Mouse (Mus musculus): ENCODE measurements around the gene Nipal3. TPM values are rescaled to one million over a fixed set of nuclear protein-coding genes. Genes with fewer than 3 reads are reported as not detected.

The Nipal3 gene
- polyA plus RNA-seq, 1 experiment from 2014 or later, result 5.9 TPM

DNA sequence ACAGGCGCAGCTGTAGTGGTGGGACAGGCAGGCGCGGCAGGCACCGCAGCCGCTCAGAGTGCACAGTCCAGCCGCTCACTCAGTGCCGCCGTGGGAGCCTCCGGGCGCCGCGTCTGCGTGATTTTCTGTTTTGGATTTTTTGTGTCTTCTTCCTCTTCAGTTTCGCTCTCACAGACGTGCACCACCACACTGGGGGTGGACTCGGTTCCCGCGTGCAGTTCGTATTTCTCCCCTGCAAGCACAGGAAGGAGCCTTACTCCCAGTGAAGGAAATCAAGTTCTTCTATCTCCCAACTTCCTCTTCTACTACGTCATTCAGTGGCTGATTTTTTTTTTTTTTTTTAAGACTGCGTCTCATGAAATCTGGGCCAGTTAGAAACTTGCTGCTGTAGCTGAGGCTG, 78.5 kb downstream of the Nipal3 start:
- no peaks in the 10 kb centered on the region for H3K9me3 ChIP-seq (ENCODE audit: control insufficient read depth, low read length)
- peaks cover 3% of the 10 kb centered on the region; the same call in 1 of the 2 replicates for H3K36me3 ChIP-seq (ENCODE audit: control insufficient read depth, insufficient read depth)
- H3K4me2 ChIP-seq (ENCODE audit: low read length), result no peak overlapping the region
- no peak overlapping the region for H3K27ac ChIP-seq (ENCODE audit: low read length)
- H3K4me1 ChIP-seq (replicated peaks; ENCODE audit: control insufficient read depth, insufficient read depth, low read length), result no peaks in the 10 kb centered on the region
- H3K27me3 ChIP-seq (replicated peaks; ENCODE audit: control insufficient read depth, insufficient read depth, low read length), result no peaks in the 10 kb centered on the region
- no peak for ATAC-seq
- H3K9ac ChIP-seq (replicated peaks; ENCODE audit: low read depth, low read length), result no peak overlapping the region
- H3K4me3 ChIP-seq (replicated peaks; ENCODE audit: low read length), result no peak overlapping the region
- WGBS, result 95% methylated on average over 21 of the region's 21 CpGs

DNA sequence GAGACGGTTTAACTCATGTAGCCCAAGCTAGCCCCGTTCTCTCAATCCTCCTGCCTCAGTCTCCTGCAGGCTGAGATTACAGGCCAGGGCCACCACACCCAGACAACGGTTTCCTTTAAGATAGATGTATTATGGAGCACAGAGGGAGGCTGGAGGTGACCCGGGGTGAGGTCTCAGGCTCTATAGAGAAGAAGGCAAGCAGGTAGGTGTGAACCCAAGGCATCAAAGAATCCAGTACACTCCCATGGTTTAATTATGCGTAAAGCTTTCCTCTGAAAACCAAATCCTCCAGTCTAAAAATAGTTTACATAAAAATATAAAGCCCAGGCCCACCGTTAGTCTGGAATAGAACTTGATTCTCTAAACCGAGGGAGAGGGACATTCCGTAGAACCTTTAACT, 81.3 kb downstream of the Nipal3 start:
- WGBS, result 79% methylated on average over 8 of the region's 8 CpGs
- H3K27me3 ChIP-seq (replicated peaks; ENCODE audit: control insufficient read depth, insufficient read depth, low read length), result no peaks in the 10 kb centered on the region
- no peak overlapping the region for H3K4me3 ChIP-seq (replicated peaks; ENCODE audit: low read length)
- H3K9ac ChIP-seq (replicated peaks; ENCODE audit: low read depth, low read length), result no peak overlapping the region
- ATAC-seq, result no peak
- H3K27ac ChIP-seq (ENCODE audit: low read length), result no peak overlapping the region
- 0 out of 2 replicates have a peak, but pooled peaks cover 5% of the 10 kb centered on the region for H3K36me3 ChIP-seq (ENCODE audit: control insufficient read depth, insufficient read depth)
- H3K4me2 ChIP-seq (ENCODE audit: low read length), result no peak overlapping the region
- H3K9me3 ChIP-seq (ENCODE audit: control insufficient read depth, low read length), result no peaks in the 10 kb centered on the region
- no peaks in the 10 kb centered on the region for H3K4me1 ChIP-seq (replicated peaks; ENCODE audit: control insufficient read depth, insufficient read depth, low read length)

DNA sequence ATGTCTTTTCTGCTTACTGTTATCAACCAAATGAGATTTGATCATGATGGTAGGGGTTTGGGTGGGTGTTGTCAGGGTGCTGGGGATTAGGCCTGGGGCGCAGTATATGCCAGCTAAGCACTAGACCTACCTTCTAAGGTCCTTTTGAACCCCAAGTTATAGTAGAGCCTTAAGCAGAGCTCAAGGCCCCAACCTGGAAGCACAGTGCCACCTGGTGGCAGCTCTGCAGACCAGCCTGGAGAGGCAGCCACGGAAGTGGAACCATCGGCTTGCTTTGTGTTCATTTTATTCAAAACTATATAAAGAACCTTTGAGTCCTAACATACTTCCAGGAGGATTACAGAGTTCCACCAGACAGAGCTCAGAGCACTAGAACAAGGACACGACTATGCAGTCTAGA, 83.2 kb downstream of the Nipal3 start:
- H3K9ac ChIP-seq (replicated peaks; ENCODE audit: low read depth, low read length), result no peak overlapping the region
- H3K36me3 ChIP-seq (ENCODE audit: control insufficient read depth, insufficient read depth), result 0 out of 2 replicates have a peak, but pooled peaks cover 5% of the 10 kb centered on the region
- 37% methylated on average over 4 of the region's 4 CpGs for WGBS

DNA sequence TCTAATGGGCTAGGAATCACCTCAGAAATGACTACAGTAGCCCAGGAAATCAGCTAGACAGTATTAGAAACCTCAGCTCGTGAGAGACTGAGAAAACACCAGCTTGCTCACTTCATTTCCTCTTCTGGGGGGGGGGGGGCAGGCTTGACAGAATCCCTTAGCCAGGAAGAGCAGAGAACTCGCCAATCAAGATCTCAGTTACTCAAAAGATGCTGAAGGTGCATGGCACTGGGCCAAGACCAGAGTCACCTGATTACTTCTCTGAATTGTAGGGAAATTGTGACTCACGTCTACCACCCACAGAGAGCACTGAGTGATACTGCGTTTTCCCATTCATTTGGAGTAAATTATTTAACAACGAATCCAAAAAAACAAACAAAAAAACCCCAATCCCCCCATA, 88.7 kb downstream of the Nipal3 start:
- Histone ChIP-seq H3K27ac (ENCODE audit: low read length) (no peak overlapping the region), H3K9ac (replicated peaks; ENCODE audit: low read depth, low read length) (no peak overlapping the region), H3K4me2 (ENCODE audit: low read length) (no peak overlapping the region), H3K4me3 (replicated peaks; ENCODE audit: low read length) (no peak overlapping the region), H3K27me3 (replicated peaks; ENCODE audit: control insufficient read depth, insufficient read depth, low read length) (no peaks in the 10 kb centered on the region), H3K4me1 (replicated peaks; ENCODE audit: control insufficient read depth, insufficient read depth, low read length) (no peaks in the 10 kb centered on the region), H3K9me3 (ENCODE audit: control insufficient read depth, low read length) (no peaks in the 10 kb centered on the region), H3K36me3 (ENCODE audit: control insufficient read depth, insufficient read depth) (0 out of 2 replicates have a peak, but pooled peaks cover 2% of the 10 kb centered on the region)
- 41% methylated on average over 5 of the region's 5 CpGs for WGBS
- no peak for ATAC-seq

More for the DNA sequence above, 83.2 kb downstream of the Nipal3 start:
- Histone ChIP-seq H3K4me1 (replicated peaks; ENCODE audit: control insufficient read depth, insufficient read depth, low read length) (no peaks in the 10 kb centered on the region), H3K4me3 (replicated peaks; ENCODE audit: low read length) (no peak overlapping the region), H3K9me3 (ENCODE audit: control insufficient read depth, low read length) (no peaks in the 10 kb centered on the region), H3K4me2 (ENCODE audit: low read length) (no peak overlapping the region), H3K27me3 (replicated peaks; ENCODE audit: control insufficient read depth, insufficient read depth, low read length) (no peaks in the 10 kb centered on the region), H3K27ac (ENCODE audit: low read length) (no peak overlapping the region)
- ATAC-seq, result no peak

DNA sequence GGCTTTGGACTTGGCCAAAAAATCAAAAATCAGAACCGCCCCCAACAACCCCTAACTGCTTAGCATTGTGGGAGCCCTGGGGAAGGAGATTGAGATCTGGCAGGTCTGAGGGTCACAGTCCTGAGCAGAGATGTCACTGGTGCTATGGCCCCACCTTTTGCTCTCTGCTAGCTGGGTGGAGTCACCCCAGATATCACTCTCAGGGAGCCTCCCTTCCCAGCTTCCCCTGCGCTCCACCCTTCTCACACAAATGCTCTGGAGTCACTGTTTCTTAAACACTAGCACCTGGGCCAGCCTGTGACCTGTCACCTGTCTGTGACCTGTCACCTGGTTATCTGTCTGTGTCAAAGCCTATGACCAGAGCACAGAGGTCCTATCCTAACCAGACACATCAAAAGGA, 89.9 kb downstream of the Nipal3 start:
- H3K9me3 ChIP-seq (ENCODE audit: control insufficient read depth, low read length), result no peaks in the 10 kb centered on the region
- H3K4me1 ChIP-seq (replicated peaks; ENCODE audit: control insufficient read depth, insufficient read depth, low read length), result no peaks in the 10 kb centered on the region

DNA sequence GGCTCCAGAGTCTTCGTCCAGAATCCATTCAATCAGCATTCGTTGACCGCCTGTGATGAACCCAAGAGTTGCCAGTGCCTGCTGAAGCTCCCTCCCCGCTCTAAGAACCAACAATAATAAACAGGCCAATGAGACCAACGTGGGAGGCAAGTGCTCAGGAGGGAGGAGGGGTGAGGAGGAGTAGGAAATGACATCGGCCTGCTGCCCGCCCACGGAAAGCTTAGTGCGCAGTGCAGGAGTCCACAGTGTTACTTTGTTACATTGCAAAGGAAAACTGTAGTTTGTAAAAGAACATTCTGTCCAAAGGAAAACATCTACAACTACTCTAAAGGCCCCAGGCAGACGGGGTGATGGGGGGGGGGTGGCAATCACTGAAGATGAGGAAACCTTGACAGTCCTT, 90.8 kb downstream of the Nipal3 start:
- no peak overlapping the region for H3K9ac ChIP-seq (replicated peaks; ENCODE audit: low read depth, low read length)
- peaks cover 2% of the 10 kb centered on the region for H3K27me3 ChIP-seq (replicated peaks; ENCODE audit: control insufficient read depth, insufficient read depth, low read length)
- no peaks in the 10 kb centered on the region for H3K36me3 ChIP-seq (ENCODE audit: control insufficient read depth, insufficient read depth)
- no peak for ATAC-seq
- no peaks in the 10 kb centered on the region for H3K9me3 ChIP-seq (ENCODE audit: control insufficient read depth, low read length)
- no peak overlapping the region for H3K4me2 ChIP-seq (ENCODE audit: low read length)
- H3K27ac ChIP-seq (ENCODE audit: low read length), result no peak overlapping the region
- 86% methylated on average over 10 of the region's 10 CpGs for WGBS
- no peaks in the 10 kb centered on the region for H3K4me1 ChIP-seq (replicated peaks; ENCODE audit: control insufficient read depth, insufficient read depth, low read length)
- no peak overlapping the region for H3K4me3 ChIP-seq (replicated peaks; ENCODE audit: low read length)

More for the DNA sequence above, 89.9 kb downstream of the Nipal3 start:
- no peaks in the 10 kb centered on the region for H3K36me3 ChIP-seq (ENCODE audit: control insufficient read depth, insufficient read depth)
- H3K27me3 ChIP-seq (replicated peaks; ENCODE audit: control insufficient read depth, insufficient read depth, low read length), result no peaks in the 10 kb centered on the region
- H3K4me2 ChIP-seq (ENCODE audit: low read length), result no peak overlapping the region
- ATAC-seq, result no peak
- no peak overlapping the region for H3K4me3 ChIP-seq (replicated peaks; ENCODE audit: low read length)
- H3K27ac ChIP-seq (ENCODE audit: low read length), result no peak overlapping the region
- H3K9ac ChIP-seq (replicated peaks; ENCODE audit: low read depth, low read length), result no peak overlapping the region
- 90% methylated on average over 2 of the region's 2 CpGs for WGBS

DNA sequence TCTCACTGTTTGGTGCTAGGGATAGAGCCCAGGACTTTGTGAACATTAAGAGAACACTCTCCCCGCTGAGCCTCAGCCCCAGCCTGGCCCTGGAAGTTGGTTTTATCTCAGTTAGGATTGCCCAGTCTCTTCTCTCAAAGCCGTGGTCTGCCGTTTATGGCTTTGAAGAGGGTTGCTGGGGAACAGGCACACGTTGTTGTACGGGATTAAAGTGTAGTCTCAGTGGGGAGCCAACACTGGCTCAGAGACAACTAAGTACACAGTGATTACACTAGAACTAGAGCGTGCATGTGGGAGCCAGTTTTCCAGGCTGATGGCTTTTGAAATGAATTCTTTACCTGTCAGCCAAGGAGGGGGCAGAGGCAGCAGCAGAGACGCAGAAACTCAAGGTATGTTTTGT, 93.0 kb downstream of the Nipal3 start:
- ATAC-seq, result no peak

DNA sequence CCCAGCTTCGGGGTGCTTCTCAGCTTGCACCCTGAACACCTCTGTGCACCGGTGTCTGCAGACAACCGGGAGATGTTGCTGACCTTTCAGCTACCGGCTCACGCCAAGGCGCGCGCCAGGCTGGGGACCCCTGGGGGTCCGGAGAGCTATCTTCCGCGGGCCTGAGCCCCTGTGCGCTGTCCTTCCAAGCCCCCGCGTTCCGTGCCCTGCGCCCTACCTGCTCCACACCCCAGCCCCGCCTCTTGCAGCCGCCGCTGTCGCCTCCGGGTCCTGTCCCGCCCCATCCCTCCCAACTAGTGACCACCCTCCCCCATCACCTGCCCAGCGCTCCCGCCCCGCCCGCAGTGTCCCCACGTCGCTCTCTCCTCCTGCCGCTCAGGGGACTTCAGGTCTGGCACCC, 96.8 kb downstream of the Nipal3 start, which contains the start of gene Ncmap:
TSS of gene Ncmap (minus strand) at position 237 of the 400 bp plus-strand sequence.
- peak within 1 kb of the TSS; percentile 23 for H3K4me3 ChIP-seq (replicated peaks; ENCODE audit: low read length)
- peaks cover 7% of the 10 kb centered on the region for H3K4me1 ChIP-seq (replicated peaks; ENCODE audit: control insufficient read depth, insufficient read depth, low read length)
- WGBS, result under 1% methylated on average over 29 of the region's 29 CpGs
- H3K27me3 ChIP-seq (replicated peaks; ENCODE audit: control insufficient read depth, insufficient read depth, low read length), result peaks cover 20% of the 10 kb centered on the region
- no peak within 1 kb of the TSS for H3K27ac ChIP-seq (ENCODE audit: low read length)
- no peak for ATAC-seq
- no peaks in the 10 kb centered on the region for H3K36me3 ChIP-seq (ENCODE audit: control insufficient read depth, insufficient read depth)
- H3K4me2 ChIP-seq (ENCODE audit: low read length), result peak within 1 kb of the TSS; percentile 46
- H3K9ac ChIP-seq (replicated peaks; ENCODE audit: low read depth, low read length), result 0 out of 2 replicates have a peak within 1 kb of the TSS, but pooled peaks have one; percentile 12
- no peaks in the 10 kb centered on the region for H3K9me3 ChIP-seq (ENCODE audit: control insufficient read depth, low read length)

More for the DNA sequence above, 93.0 kb downstream of the Nipal3 start:
- Histone ChIP-seq H3K27ac (ENCODE audit: low read length) (no peak overlapping the region), H3K4me1 (replicated peaks; ENCODE audit: control insufficient read depth, insufficient read depth, low read length) (peaks cover 7% of the 10 kb centered on the region), H3K9ac (replicated peaks; ENCODE audit: low read depth, low read length) (no peak overlapping the region), H3K36me3 (ENCODE audit: control insufficient read depth, insufficient read depth) (no peaks in the 10 kb centered on the region), H3K4me3 (replicated peaks; ENCODE audit: low read length) (no peak overlapping the region), H3K27me3 (replicated peaks; ENCODE audit: control insufficient read depth, insufficient read depth, low read length) (peaks cover 17% of the 10 kb centered on the region), H3K9me3 (ENCODE audit: control insufficient read depth, low read length) (no peaks in the 10 kb centered on the region), H3K4me2 (ENCODE audit: low read length) (no peak overlapping the region)
- WGBS, result 13% methylated on average over 7 of the region's 7 CpGs

DNA sequence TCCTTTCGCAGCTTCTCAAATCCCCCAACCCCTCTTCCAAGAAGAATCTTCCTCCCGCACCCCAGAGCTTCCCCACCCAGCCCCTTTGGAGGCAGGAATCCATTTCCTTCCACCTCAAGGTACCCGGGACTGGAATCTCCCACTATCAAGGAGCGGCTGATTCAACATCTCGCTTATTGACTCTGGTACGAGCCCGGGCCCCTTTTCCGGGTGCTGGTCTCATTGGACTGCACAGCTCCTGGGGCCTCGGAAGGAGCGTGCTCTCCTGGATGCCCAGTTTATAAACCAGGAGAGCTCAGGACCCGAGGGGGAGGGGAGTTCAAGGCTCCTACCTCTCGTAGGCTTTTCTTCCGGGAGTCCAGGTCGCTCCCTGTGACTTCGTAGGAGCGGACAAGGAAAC, 97.3 kb downstream of the Nipal3 start:
- peak overlapping the region; percentile 46 for H3K4me2 ChIP-seq (ENCODE audit: low read length)
- ATAC-seq, result no peak
- peak overlapping the region; percentile 23 for H3K4me3 ChIP-seq (replicated peaks; ENCODE audit: low read length)
- no peaks in the 10 kb centered on the region for H3K36me3 ChIP-seq (ENCODE audit: control insufficient read depth, insufficient read depth)
- WGBS, result 6% methylated on average over 16 of the region's 16 CpGs
- no peak overlapping the region for H3K27ac ChIP-seq (ENCODE audit: low read length)
- 0 out of 2 replicates have a peak overlapping the region, but pooled peaks have one; percentile 12 for H3K9ac ChIP-seq (replicated peaks; ENCODE audit: low read depth, low read length)
- no peaks in the 10 kb centered on the region for H3K9me3 ChIP-seq (ENCODE audit: control insufficient read depth, low read length)
- peaks cover 7% of the 10 kb centered on the region for H3K4me1 ChIP-seq (replicated peaks; ENCODE audit: control insufficient read depth, insufficient read depth, low read length)
- peaks cover 20% of the 10 kb centered on the region for H3K27me3 ChIP-seq (replicated peaks; ENCODE audit: control insufficient read depth, insufficient read depth, low read length)

DNA sequence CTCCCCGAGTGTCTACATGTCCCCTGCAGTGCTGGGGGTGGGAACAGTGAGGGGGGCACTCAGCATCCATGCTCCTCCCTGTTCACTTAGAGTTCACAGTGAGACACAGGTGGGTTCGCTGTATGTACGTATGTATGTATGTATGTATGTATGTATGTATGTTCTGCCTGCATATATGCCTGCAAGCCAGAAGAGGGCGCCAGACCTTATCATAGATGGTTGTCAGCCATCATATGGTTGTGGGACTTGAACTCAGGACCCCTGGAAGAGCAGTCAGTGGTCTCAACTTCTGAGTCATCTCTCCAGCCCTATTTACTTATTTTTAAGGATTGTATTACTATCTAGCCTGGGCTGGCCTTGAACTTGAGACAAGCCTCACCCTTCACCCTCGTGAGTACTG, 98.5 kb downstream of the Nipal3 start:
- WGBS, result 84% methylated on average over 5 of the region's 5 CpGs
- ATAC-seq, result no peak
- Histone ChIP-seq H3K36me3 (ENCODE audit: control insufficient read depth, insufficient read depth) (no peaks in the 10 kb centered on the region), H3K4me3 (replicated peaks; ENCODE audit: low read length) (no peak overlapping the region), H3K4me2 (ENCODE audit: low read length) (no peak overlapping the region), H3K27me3 (replicated peaks; ENCODE audit: control insufficient read depth, insufficient read depth, low read length) (peaks cover 20% of the 10 kb centered on the region), H3K9me3 (ENCODE audit: control insufficient read depth, low read length) (no peaks in the 10 kb centered on the region), H3K9ac (replicated peaks; ENCODE audit: low read depth, low read length) (no peak overlapping the region), H3K4me1 (replicated peaks; ENCODE audit: control insufficient read depth, insufficient read depth, low read length) (peaks cover 7% of the 10 kb centered on the region), H3K27ac (ENCODE audit: low read length) (no peak overlapping the region)

Measured in forebrain, embryonic 16.5 days (tissue).